Mouse (Mus musculus) megakaryocyte, embryonic 14.5 days (primary cell): Measurements from ENCODE around the gene Ccng2.

Source experiments
- FLI1 ChIP-seq: IDR thresholded peaks from 2 replicates; pipeline ENCODE4 v1.6.1; 2012; ENCODE audit warnings: low read length, inconsistent platforms, mixed read lengths
- GATA1 ChIP-seq: IDR thresholded peaks from 3 replicates; pipeline ENCODE4 v1.6.1; 2012; ENCODE audit warnings: mixed read lengths, low read length, inconsistent platforms, borderline replicate concordance

- no peak for TF ChIP-seq GATA1
- TF ChIP-seq FLI1 = no peak
Measured at GRCm38 (mm10) chr5:93308909-93309308, 41.9 kb downstream of the Ccng2 start.
